Mouse (Mus musculus) liver, embryonic 16.5 days (tissue): ENCODE data around the gene Cnih1. TPM values are rescaled to one million over a fixed set of nuclear protein-coding genes. Genes with fewer than 3 reads are reported as not detected.

ENCODE experiments used
- ATAC-seq: fragments of 200-750 bp; cut with Nextera tagmentation; 2 replicates; pipeline ENCODE4 v1.8.0; 2017; ENCODE audit warnings: low read depth, mild to moderate bottlenecking, moderate number of reproducible peaks, moderate library complexity
- H3K27ac ChIP-seq: fragments of 300-500 bp; sonication (generic); 2 replicates; pipeline ENCODE4 v1.5.1; 2014; ENCODE audit warnings: mild to moderate bottlenecking, low read length
- H3K27me3 ChIP-seq: fragments of 300-500 bp; sonication (generic); 2 replicates; pipeline ENCODE4 v1.6.1; 2014; ENCODE audit warnings: low read depth, low read length, mixed read lengths; ENCODE audit not compliant: control insufficient read depth, insufficient read depth
- H3K36me3 ChIP-seq: fragments of 300-500 bp; sonication (generic); 2 replicates; pipeline ENCODE4 v1.6.1; 2014; ENCODE audit warnings: mild to moderate bottlenecking; ENCODE audit not compliant: control insufficient read depth, insufficient read depth
- H3K4me1 ChIP-seq: fragments of 300-500 bp; sonication (generic); 2 replicates; pipeline ENCODE4 v1.6.1; 2014; ENCODE audit warnings: low read depth, low read length, mixed read lengths; ENCODE audit not compliant: control insufficient read depth
- H3K4me2 ChIP-seq: fragments of 300-500 bp; sonication (generic); 2 replicates; pipeline ENCODE4 v1.6.1; 2014; ENCODE audit warnings: low read depth, low read length, mixed read lengths
- H3K4me3 ChIP-seq: fragments of 300-500 bp; sonication (generic); 2 replicates; pipeline ENCODE4 v1.5.1; 2014; ENCODE audit warnings: low read depth, mild to moderate bottlenecking, low read length
- H3K9ac ChIP-seq: fragments of 300-500 bp; sonication (generic); 2 replicates; pipeline ENCODE4 v1.6.1; 2014; ENCODE audit warnings: low read depth, low read length
- H3K9me3 ChIP-seq: fragments of 300-500 bp; sonication (generic); replicated peaks from 2 replicates; pipeline ENCODE4 v1.6.1; 2016; ENCODE audit warnings: low read length; ENCODE audit not compliant: control insufficient read depth
- WGBS: fragments of 180-500 bp; shearing (Covaris S2); extraction: QIAGEN DNeasy Blood & Tissue Kit; methylation state at CpG from one replicate; pipeline ENCODE4 v1.1.7; 2014; ENCODE audit not compliant: insufficient replicate concordance; 5-methylcytosine and 5-hydroxymethylcytosine counted together
- polyA plus RNA-seq: library from polyadenylated mRNA; unstranded; fragments of >200 nt; fragmentation: Nextera tagmentation; extraction: Ambion mirVana; gene quantifications from 2 replicates; pipeline ENCODE4 v1.2.1, GENCODE M21; 2015

Cnih1 gene
- polyA plus RNA-seq, 1 experiment from 2014 or later = 73.6 TPM

DNA sequence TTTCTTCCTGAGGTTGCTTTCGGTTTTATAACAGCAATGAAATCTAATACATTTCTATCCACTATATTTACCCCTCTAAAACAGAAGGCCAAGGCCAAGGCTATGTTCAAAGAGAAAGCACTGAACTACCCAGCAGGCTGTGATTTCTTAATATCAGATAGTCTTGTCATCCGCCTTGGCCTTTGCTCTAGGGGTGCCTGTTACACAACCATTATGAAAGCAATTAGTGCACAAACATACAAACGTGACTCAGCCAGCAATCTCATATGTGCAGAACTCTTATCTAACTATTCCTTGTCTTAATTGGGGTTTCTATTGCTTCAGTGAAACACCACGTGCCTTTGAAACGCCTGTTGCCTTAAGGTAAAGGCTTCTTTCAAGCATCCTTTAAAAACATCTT, 5.9 kb upstream of the Cnih1 start:
- no peak overlapping the region for H3K27ac ChIP-seq
- H3K9me3 ChIP-seq = no peaks in the 10 kb centered on the region
- no peak overlapping the region for H3K9ac ChIP-seq
- H3K27me3 ChIP-seq = no peaks in the 10 kb centered on the region
- no peak overlapping the region for H3K4me2 ChIP-seq
- no peak for ATAC-seq
- peaks cover 11% of the 10 kb centered on the region for H3K4me1 ChIP-seq
- H3K36me3 ChIP-seq = no peaks in the 10 kb centered on the region
- WGBS = 47% methylated on average over 5 of the region's 5 CpGs
- no peak overlapping the region for H3K4me3 ChIP-seq

- Histone ChIP-seq H3K27ac (no peak overlapping the region), H3K36me3 (no peaks in the 10 kb centered on the region), H3K4me3 (no peak overlapping the region), H3K9me3 (no peaks in the 10 kb centered on the region), H3K4me2 (no peak overlapping the region), H3K4me1 (peaks cover 30% of the 10 kb centered on the region), H3K27me3 (no peaks in the 10 kb centered on the region), H3K9ac (no peak overlapping the region)
- WGBS = 77% methylated on average over 6 of the region's 6 CpGs
- no peak for ATAC-seq
Measured at GRCm38 (mm10) chr14:46790723-46791122, 2.5 kb upstream of the Cnih1 start.

GRCm38 (mm10) chr14:46790303-46790702, 2.1 kb upstream of the Cnih1 start:
- no peaks in the 10 kb centered on the region for H3K9me3 ChIP-seq
- peaks cover 30% of the 10 kb centered on the region for H3K4me1 ChIP-seq
- 49% methylated on average over 4 of the region's 4 CpGs for WGBS
- no peak for ATAC-seq
- H3K4me3 ChIP-seq = no peak overlapping the region
- no peaks in the 10 kb centered on the region for H3K36me3 ChIP-seq
- no peak overlapping the region for H3K27ac ChIP-seq
- no peak overlapping the region for H3K9ac ChIP-seq
- H3K4me2 ChIP-seq = no peak overlapping the region
- no peaks in the 10 kb centered on the region for H3K27me3 ChIP-seq

DNA sequence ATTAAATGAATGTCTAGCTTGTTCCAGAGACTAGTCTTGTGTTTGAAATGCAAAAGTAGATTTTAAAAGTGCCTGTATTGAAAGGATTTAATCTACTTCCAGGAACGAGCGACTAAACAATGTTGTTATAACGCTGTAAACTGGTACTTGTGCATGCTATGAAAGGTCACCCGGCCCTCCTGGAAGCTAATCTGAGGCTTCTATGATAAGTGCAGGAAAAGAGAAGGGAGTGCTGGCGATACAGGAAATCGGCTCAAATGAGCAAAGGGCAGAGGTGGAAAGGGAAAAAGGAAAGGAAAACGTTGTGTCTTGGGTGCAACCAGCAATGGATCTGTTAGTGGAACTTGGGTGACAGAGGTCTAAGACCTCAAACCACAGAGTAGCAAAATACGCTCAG, 292 bp upstream of the Cnih1 start:
- H3K27me3 ChIP-seq = no peaks in the 10 kb centered on the region
- peak overlapping the region; percentile 55; the same call in 1 of the 2 replicates for H3K27ac ChIP-seq
- H3K4me3 ChIP-seq = peak overlapping the region; percentile 99
- no peaks in the 10 kb centered on the region for H3K9me3 ChIP-seq
- H3K4me1 ChIP-seq = peaks cover 30% of the 10 kb centered on the region
- ATAC-seq = no peak
- 9% methylated on average over 8 of the region's 8 CpGs for WGBS
- H3K9ac ChIP-seq = peak overlapping the region; percentile 15; the same call in 1 of the 2 replicates
- H3K36me3 ChIP-seq = no peaks in the 10 kb centered on the region
- peak overlapping the region; percentile 91 for H3K4me2 ChIP-seq

DNA sequence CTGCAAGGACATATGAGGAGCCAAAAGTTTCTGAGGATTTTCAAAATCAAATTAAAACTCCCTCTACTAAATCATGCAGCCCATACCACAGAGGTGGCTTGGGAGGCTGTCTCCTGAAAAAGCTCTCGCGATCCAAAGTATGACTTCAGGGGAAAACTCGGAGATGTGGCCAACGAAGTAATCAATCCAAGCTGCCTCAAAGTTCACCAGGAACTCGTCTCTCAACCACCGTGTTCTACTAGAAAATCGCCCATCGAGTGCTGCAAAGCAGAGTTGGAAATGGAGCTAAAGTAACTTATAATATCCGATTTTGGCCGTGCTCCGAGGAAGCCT, 791 bp downstream of the Cnih1 start:
- WGBS = 0% methylated on average over 11 of the region's 11 CpGs
- Histone ChIP-seq H3K4me1 (peaks cover 30% of the 10 kb centered on the region), H3K27me3 (no peaks in the 10 kb centered on the region), H3K27ac (peak overlapping the region; percentile 93), H3K9me3 (no peaks in the 10 kb centered on the region), H3K4me3 (peak overlapping the region; percentile 99), H3K9ac (peak overlapping the region; percentile 97), H3K36me3 (peaks cover 4% of the 10 kb centered on the region), H3K4me2 (peak overlapping the region; percentile 91)
- no peak for ATAC-seq

- Histone ChIP-seq H3K9me3 (no peaks in the 10 kb centered on the region), H3K27ac (no peak overlapping the region), H3K27me3 (no peaks in the 10 kb centered on the region), H3K4me1 (peaks cover 29% of the 10 kb centered on the region), H3K4me3 (no peak overlapping the region), H3K4me2 (no peak overlapping the region), H3K9ac (no peak overlapping the region), H3K36me3 (peaks cover 10% of the 10 kb centered on the region)
- WGBS = 82% methylated on average over 5 of the region's 5 CpGs
- ATAC-seq = no peak
Measured at GRCm38 (mm10) chr14:46785247-46785646, 3.0 kb downstream of the Cnih1 start.

DNA sequence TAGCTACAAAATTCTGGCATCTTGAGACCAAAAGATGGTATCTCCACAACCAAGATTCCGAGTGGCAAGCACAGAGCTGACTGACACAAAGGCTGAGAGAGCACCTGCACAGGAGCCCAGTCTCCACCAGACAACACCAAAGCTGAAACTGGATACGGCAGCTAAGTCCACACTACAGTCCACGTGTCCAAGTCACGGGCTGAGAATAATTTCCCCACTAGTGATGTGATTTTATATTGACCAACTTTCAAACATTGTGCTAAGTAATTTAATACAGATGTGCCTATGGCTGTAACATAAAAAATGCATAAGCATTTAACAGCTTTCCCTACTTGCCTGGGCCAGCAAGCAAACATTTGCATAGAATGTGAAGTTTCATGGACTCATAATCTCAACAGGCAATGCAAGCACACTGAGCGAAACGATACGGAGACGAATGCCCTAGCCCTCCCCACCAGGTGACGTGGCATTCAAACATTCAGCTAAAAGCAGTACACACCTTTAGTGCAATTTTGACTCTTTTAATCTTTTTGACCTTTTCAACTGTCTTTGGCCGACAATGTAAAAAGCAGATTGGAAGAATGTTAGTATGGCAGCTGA, 4.8 kb downstream of the Cnih1 start:
- Histone ChIP-seq H3K9me3 (peaks cover 4% of the 10 kb centered on the region), H3K9ac (no peak overlapping the region), H3K27ac (no peak overlapping the region), H3K4me3 (no peak overlapping the region), H3K4me1 (peaks cover 12% of the 10 kb centered on the region), H3K4me2 (no peak overlapping the region), H3K27me3 (no peaks in the 10 kb centered on the region), H3K36me3 (peaks cover 28% of the 10 kb centered on the region)
- 84% methylated on average over 10 of the region's 10 CpGs for WGBS
- no peak for ATAC-seq

- H3K36me3 ChIP-seq = peaks cover 37% of the 10 kb centered on the region
- peaks cover 4% of the 10 kb centered on the region for H3K9me3 ChIP-seq
- no peak overlapping the region for H3K4me2 ChIP-seq
- H3K27me3 ChIP-seq = no peaks in the 10 kb centered on the region
- H3K4me3 ChIP-seq = no peak overlapping the region
- H3K27ac ChIP-seq = no peak overlapping the region
- H3K9ac ChIP-seq = no peak overlapping the region
- no peak for ATAC-seq
- 80% methylated on average over 8 of the region's 8 CpGs for whole genome bisulfite sequencing
- peaks cover 11% of the 10 kb centered on the region for H3K4me1 ChIP-seq
Measured at GRCm38 (mm10) chr14:46782187-46782828, 5.9 kb downstream of the Cnih1 start.

GRCm38 (mm10) chr14:46781086-46781485, 7.1 kb downstream of the Cnih1 start:
- H3K4me1 ChIP-seq = peaks cover 1% of the 10 kb centered on the region
- no peak for ATAC-seq
- H3K9me3 ChIP-seq = peaks cover 4% of the 10 kb centered on the region
- no peak overlapping the region for H3K4me3 ChIP-seq
- H3K4me2 ChIP-seq = no peak overlapping the region
- H3K36me3 ChIP-seq = peaks cover 40% of the 10 kb centered on the region
- no peak overlapping the region for H3K9ac ChIP-seq
- H3K27me3 ChIP-seq = no peaks in the 10 kb centered on the region
- no peak overlapping the region for H3K27ac ChIP-seq
- WGBS = 90% methylated on average over 7 of the region's 7 CpGs
